Mouse (Mus musculus): ENCODE results near the gene Hnrnpl.

DNA sequence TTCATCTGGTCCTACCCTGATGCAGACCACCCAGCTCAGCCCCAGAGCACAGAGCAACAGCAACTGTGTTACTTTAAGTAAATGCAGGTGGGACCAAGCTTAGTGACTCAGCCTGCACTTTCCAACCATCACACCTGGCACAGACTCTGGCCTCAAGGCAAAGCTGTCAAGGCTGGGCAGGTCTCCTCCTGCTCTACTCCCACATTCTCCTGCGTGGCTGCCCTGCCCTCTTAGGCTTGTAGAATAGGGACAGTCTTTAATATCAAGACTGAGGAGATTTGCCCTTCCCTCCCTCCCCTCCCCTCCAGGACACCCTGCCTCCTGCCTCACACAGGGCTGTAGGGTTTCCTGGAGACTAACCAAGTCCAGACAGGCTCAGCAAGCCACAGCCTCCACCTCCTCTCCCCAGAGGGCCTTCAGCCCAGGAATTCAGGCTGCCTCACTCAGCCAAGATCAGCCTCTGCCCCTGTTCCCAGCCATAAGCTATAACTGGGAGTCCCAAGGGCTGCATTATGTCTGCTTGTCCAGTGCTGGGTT is 41.4 kb downstream of the Hnrnpl start:
- no peak for TF ChIP-seq CTCF (IDR thresholded peaks at IDR 0.05; ENCODE audit: insufficient read depth, low read depth, low read length)
- TF ChIP-seq POLR2A (IDR thresholded peaks at IDR 0.05; ENCODE audit: insufficient read depth, low read depth, low read length), result no peak
